Mouse (Mus musculus) ES-E14 (cell line): Measurements from ENCODE around the gene P4ha2. TPM values are rescaled to one million over a fixed set of nuclear protein-coding genes. Genes with fewer than 3 reads are reported as not detected.

Experiments used
- DNase-seq: peaks from one replicate; pipeline ENCODE4 v3.0.0-alpha.2; 2013; ENCODE audit warnings: low read depth, low spot score
- H3K27ac ChIP-seq: 2 replicates; pipeline ENCODE4 v1.5.1; 2012; ENCODE audit warnings: low read depth, mild to moderate bottlenecking, low read length, moderate library complexity, mixed read lengths; ENCODE audit not compliant: poor library complexity, insufficient read depth, severe bottlenecking
- H3K36me3 ChIP-seq: 2 replicates; pipeline ENCODE4 v1.6.1; 2012; ENCODE audit warnings: mild to moderate bottlenecking, low read length, moderate library complexity, mixed read lengths; ENCODE audit not compliant: control insufficient read depth, poor library complexity, insufficient read depth, severe bottlenecking
- H3K4me1 ChIP-seq, 2 experiments: fragments of 150-350 bp in 1 of 2; sonication (generic) in 1 of 2; 2 replicates each; pipeline ENCODE4 v1.6.1; 2012; ENCODE audit warnings: low read length in 2 of 2, mild to moderate bottlenecking in 1 of 2, mixed read lengths in 1 of 2; ENCODE audit not compliant: control insufficient read depth in 2 of 2, insufficient read depth in 2 of 2, poor library complexity in 1 of 2
- H3K4me3 ChIP-seq, 2 experiments: fragments of 150-350 bp in 1 of 2; sonication (generic) in 1 of 2; 2 replicates each; pipeline ENCODE4 v1.5.1; 2012; ENCODE audit warnings: low read length in 2 of 2, low read depth in 1 of 2, mild to moderate bottlenecking in 1 of 2, mixed read lengths in 1 of 2; ENCODE audit not compliant: insufficient read depth in 1 of 2, poor library complexity in 1 of 2, severe bottlenecking in 1 of 2
- H3K9ac ChIP-seq: 2 replicates; pipeline ENCODE4 v1.6.1; 2012; ENCODE audit warnings: low read depth, mild to moderate bottlenecking, low read length, mixed read lengths; ENCODE audit not compliant: poor library complexity, insufficient read depth, severe bottlenecking
- H3K9me3 ChIP-seq: fragments of 150-350 bp; sonication (generic); 2 replicates; pipeline ENCODE4 v1.6.1; 2012; ENCODE audit warnings: low read depth, mild to moderate bottlenecking, low read length; ENCODE audit not compliant: control insufficient read depth, insufficient read depth
- CHD2 ChIP-seq: IDR thresholded peaks from 2 replicates; pipeline ENCODE4 v1.6.1; 2014; ENCODE audit warnings: mild to moderate bottlenecking, low read depth, low read length, inconsistent platforms
- HCFC1 ChIP-seq: IDR thresholded peaks from 2 replicates; pipeline ENCODE4 v1.6.1; 2012; ENCODE audit warnings: low read length, inconsistent platforms, borderline replicate concordance; ENCODE audit not compliant: insufficient read depth
- MAFK ChIP-seq: IDR thresholded peaks from 2 replicates; pipeline ENCODE4 v1.6.1; 2014; ENCODE audit warnings: mild to moderate bottlenecking, low read depth, low read length, inconsistent platforms; ENCODE audit not compliant: insufficient read depth
- ZC3H11A ChIP-seq: IDR thresholded peaks from 2 replicates; pipeline ENCODE4 v1.6.1; 2012; ENCODE audit warnings: low read depth, mild to moderate bottlenecking, inconsistent platforms, low read length, borderline replicate concordance
- ZNF384 ChIP-seq: IDR thresholded peaks from 2 replicates; pipeline ENCODE4 v1.6.1; 2012; ENCODE audit warnings: low read depth, low read length, inconsistent platforms
- in situ Hi-C, 2 experiments: fragments of 600-800 bp; cut with MboI; formaldehyde crosslinking; loops; one replicate each; pipeline ENCODE4 v1.15.1; 2025; ENCODE audit warnings: low sequenced_read_pairs in 2 of 2, inconsistent platforms in 1 of 2; ENCODE audit not compliant: unreplicated experiment in 2 of 2
- total RNA-seq: library from RNA; depleted of rRNA; stranded (reverse); fragments of 300-350 nt; gene quantifications from 2 replicates; pipeline ENCODE4 v1.2.3, GENCODE M21; 2012

P4ha2 gene
- total RNA-seq, 1 experiment: 53.2 TPM

DNA sequence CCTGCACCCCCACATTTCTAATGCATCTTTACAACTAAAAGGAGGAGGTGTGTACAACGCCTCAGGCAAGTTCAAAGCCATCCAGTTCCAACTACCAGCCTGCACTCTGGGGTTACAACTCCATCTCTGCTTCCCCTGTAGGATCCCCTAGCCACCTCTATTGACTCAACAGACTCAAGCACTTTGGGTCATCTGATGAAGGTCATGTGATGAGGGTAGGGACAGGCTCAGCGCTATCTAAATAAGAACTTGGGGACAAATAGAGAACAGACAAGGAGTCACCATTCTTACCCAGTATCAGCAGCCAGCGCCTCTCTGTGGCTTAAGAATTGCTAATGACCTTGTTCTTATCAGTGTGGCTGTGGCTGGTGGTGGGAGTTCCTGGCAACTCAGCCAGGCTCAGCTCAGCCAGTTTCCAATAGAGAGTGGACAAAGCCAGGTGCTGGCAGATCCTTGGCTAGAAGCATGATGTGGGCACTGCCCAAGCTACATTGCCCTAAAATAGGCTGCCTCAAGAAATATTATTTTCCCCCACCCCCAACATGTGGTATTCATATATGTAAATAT, 35.4 kb upstream of the P4ha2 start:
- no peak overlapping the region for H3K4me3 ChIP-seq
- TF ChIP-seq MAFK (no peak), ZC3H11A (no peak), HCFC1 (no peak), ZNF384 (no peak), CHD2 (no peak)
- H3K9ac ChIP-seq: no peak overlapping the region
- no peak overlapping the region for H3K27ac ChIP-seq
- in situ Hi-C loops: no loop called here
- DNase-seq: no peak
- H3K36me3 ChIP-seq: no peaks in the 10 kb centered on the region
- no peaks in the 10 kb centered on the region for H3K9me3 ChIP-seq
- H3K4me1 ChIP-seq: peaks cover 0 to 3% of the 10 kb centered on the region in 2 experiments; a peak in 1 of 4 replicates

GRCm38 (mm10) chr11:54065106-54065914, 34.6 kb upstream of the P4ha2 start:
- Histone ChIP-seq H3K9me3 (no peaks in the 10 kb centered on the region), H3K4me1 (peaks cover 0 to 4% of the 10 kb centered on the region in 2 experiments; a peak in 1 of 4 replicates), H3K9ac (no peak overlapping the region), H3K27ac (no peak overlapping the region), H3K4me3 (no peak overlapping the region), H3K36me3 (no peaks in the 10 kb centered on the region)
- TF ChIP-seq CHD2 (no peak), MAFK (no peak), ZC3H11A (no peak), ZNF384 (no peak), HCFC1 (no peak)
- in situ Hi-C loops: no loop called here
- DNase-seq: no peak

GRCm38 (mm10) chr11:54065915-54066178, 34.0 kb upstream of the P4ha2 start:
- in situ Hi-C loops: no loop called here
- Histone ChIP-seq H3K27ac (no peak overlapping the region), H3K4me3 (no peak overlapping the region), H3K36me3 (no peaks in the 10 kb centered on the region), H3K9ac (no peak overlapping the region), H3K4me1 (peaks cover 0 to 4% of the 10 kb centered on the region in 2 experiments; a peak in 1 of 4 replicates), H3K9me3 (no peaks in the 10 kb centered on the region)
- TF ChIP-seq MAFK (no peak), ZC3H11A (no peak), ZNF384 (no peak), CHD2 (no peak), HCFC1 (no peak)
- DNase-seq: no peak

- no peaks in the 10 kb centered on the region for H3K9me3 ChIP-seq
- DNase-seq: no peak
- in situ Hi-C loops: no loop called here
- no peak overlapping the region for H3K4me3 ChIP-seq
- TF ChIP-seq ZNF384: no peak
- no peak for TF ChIP-seq MAFK
- TF ChIP-seq ZC3H11A: no peak
- no peak for TF ChIP-seq HCFC1
- H3K27ac ChIP-seq: no peak overlapping the region
- H3K4me1 ChIP-seq: peaks cover 0 to 4% of the 10 kb centered on the region in 2 experiments; a peak in 1 of 4 replicates
- H3K36me3 ChIP-seq: no peaks in the 10 kb centered on the region
- no peak overlapping the region for H3K9ac ChIP-seq
Measured at GRCm38 (mm10) chr11:54066400-54066799, 33.5 kb upstream of the P4ha2 start.
